Mouse (Mus musculus) kidney, adult 18-20 months (tissue): ENCODE data around the gene Dhx40.
"Not testable (repeated sequence)": the region's sequence is repeated elsewhere in the genome, so short reads cannot be mapped to it uniquely, and the experiment has no call there.

ENCODE experiments used
- DNase-seq: peaks from one replicate; pipeline ENCODE4 v3.0.0; 2021

The Dhx40 gene

DNA sequence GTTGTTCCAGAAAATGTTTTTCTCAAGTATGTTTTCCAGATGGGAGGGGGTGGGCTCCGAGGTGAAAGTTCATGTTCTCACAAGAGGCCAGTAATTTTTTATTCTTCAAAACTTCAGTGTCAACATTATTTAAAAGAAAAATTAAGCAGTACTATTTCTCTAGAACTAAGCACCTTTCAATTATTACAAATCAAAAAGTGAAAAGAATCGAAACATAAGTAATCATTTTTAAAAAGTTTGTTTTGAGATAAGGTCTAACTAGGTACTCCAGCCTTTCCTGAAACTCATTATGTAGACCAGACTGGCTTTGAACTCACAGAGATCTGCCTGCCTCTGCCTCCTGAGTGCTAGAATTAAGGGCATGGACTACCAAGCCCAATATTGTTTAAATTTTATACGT, 8.7 kb upstream of the Dhx40 start:
- DNase-seq: not testable (repeated sequence)

DNA sequence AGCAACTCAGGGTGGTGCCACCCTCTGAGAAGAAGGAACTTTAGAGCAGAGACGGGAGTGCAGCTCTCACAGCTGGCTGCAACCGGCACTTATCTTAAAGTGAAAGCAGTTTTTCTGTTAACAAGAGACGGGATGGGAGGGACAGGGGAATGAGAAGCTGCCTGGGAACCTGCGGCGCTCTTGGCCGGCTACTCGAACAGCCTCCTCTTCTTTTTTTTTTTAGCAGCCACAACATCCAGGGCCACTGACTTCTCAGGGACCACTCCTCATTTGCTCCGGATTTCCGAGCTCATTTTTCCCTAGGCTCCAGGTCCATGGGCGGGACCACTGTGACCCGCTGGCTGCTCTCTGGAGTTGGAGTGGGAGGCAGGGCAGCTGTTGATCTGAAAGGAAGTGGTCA, 6.9 kb upstream of the Dhx40 start:
- DNase-seq: not testable (repeated sequence)

DNA sequence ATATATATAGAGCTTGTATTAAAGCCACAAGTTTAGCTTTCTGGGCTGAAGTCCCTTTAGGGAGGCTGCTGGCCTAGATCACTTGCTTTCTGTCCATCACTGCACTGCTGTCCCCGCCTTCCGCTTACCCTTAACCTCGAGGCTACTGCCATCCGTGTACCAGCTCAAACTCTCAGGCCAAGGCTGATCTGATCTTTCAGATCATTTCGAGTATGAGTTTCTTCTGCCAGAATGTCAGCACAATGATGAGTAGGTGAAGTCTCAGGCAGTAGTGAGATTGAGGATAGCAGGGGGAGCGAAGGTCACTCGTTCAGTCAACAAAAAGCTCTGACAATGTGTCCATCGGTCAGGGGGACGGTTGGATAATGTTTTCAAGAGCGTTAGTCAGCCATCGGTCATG, 5.7 kb upstream of the Dhx40 start:
- DNase-seq: not testable (repeated sequence)

DNA sequence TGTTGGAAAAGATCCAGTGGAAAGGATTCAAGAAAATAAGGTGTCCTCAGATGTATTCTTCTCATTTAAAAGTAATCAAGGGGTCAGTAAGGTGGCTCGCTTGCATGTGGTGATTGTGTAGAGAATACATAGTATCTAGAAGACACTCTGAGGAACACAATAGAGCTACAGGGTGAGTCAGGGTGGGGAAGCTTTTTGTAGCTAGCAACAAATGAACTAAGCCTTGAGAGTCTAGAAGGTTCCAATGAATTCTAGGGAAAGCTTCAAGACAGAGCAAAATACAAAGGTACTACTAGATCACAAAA, 3.7 kb upstream of the Dhx40 start:
- no peak for DNase-seq

DNA sequence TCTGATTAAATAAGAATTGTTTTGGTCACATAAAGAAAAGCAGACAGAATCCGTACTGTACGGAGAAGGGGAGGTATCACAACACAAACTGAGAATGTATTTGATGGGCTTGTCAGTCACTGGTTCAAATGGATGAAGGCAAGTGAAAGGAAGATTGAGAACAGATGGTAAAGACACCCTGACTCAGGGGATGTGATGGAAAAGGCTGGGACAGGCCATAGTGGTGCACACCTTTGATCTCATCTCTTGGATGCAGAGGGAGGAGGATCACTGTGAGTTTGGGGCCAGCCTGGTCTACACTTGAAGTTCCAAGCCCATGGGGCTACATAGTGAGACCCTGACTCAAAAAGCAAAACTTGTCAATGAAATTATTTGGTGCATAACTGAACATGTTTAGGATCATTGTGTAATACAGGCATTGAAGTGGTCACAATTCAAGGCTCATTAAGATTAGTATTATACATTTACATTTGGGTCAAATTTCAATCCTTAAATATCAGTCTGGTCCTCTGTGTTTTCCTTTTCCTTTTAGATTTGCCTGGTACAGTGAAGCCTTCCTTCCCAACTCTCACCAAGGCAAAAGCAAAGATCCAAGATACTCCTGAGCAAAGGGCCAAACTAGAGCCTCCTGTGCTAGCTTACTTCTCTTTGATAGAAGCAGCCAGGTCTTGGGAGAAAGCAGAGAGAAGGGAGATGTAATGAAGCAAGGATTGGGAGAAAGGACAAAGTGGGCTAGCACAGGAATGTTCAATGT, 3.2 kb upstream of the Dhx40 start:
- no peak for DNase-seq

DNA sequence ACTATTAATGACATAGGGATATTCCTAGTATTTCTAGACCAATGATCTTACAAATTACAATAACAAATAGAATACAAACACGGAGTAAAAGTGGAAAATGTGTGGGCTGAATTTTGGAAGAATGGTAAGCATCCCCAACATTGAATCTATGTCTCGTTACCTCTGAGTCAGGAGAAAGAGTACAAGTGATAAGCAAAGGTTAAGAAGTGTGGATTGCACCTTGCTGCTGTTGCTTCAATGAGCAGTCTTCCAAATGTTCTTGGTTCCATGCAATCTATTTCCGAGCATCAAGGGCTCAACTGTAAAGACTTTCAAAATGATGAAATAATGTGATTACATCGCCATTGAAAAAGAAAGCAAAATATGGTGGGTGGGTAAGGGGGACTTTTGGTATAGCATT, 2.3 kb upstream of the Dhx40 start:
- DNase-seq: no peak

DNA sequence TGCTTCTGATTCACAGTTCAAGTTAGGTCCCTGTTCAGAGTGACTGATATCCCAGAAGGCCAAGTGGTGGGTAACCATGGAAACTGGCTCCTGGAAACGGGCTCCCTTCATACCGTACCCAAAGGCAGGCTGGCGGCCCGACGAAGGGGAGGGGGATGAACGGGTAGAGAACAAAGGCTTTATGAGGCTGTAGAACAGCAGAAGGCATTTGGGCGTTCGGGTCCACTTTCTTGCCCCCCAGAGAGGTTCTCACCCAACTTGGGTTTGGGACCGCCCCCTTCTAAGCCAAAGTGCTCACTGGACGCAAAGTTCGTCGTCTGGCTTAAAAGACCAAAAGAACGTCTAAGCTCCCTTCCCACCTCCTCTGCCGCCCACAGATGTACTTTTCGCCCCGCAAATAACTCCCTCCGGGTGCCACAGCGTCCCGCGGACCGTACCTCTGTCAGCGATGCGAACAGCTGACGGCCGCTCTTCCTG, 507 bp downstream of the Dhx40 start:
- DNase-seq: peak; percentile 64

DNA sequence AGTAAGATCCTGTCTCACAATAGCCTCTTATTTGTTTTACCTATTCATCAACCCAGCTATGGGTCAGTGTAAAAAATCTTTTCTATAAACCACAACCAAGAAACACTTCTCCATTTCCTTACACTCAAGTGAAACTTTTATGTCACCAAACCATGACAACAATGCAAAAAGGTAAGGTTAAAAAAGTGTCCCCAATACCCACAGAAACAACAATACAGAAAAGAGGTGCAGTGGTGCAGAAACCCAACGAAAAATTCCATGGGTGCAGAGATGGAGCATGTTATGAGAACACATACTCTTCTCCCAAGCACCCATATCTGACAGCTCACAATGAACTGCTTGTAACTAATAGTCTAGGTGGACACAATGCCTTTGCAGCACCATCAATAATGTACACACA, 13.4 kb downstream of the Dhx40 start:
- DNase-seq: no peak

DNA sequence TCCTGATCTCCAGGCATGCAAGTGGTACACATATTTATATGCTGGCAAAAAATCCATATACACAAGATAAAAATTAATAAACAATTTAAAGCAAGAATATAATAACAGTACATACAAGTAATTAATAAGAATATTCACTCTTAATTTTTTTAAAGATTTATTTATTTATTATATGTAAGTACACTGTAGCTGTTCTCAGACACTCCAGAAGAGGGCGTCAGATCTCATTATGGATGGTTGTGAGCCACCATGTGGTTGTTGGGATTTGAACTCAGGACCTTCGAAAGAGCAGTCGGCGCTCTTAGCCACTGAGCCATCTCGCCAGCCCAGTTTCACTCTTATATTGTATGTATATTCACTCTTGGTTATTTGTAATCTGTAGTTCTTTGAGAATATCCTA, 20.1 kb downstream of the Dhx40 start:
- DNase-seq: not testable (repeated sequence)

DNA sequence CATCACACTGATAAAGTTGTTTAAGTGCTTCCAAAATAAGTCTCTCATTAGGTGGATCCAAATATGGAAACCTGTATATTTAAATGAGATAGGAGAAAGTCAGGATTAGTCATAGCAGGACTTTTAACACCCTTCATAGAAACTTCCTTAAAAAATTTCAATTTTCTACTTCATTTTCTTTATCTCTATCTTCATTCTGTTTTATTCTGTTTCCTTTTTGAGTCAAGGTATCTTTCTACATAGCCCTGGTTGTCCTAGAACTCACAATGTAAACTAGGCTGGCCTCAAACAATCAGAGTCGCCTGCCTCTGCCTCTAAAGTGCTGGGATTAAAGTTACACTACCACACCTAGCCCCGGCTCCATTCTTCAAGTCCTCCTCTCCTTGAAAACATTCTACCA, 21.8 kb downstream of the Dhx40 start:
- no peak for DNase-seq

DNA sequence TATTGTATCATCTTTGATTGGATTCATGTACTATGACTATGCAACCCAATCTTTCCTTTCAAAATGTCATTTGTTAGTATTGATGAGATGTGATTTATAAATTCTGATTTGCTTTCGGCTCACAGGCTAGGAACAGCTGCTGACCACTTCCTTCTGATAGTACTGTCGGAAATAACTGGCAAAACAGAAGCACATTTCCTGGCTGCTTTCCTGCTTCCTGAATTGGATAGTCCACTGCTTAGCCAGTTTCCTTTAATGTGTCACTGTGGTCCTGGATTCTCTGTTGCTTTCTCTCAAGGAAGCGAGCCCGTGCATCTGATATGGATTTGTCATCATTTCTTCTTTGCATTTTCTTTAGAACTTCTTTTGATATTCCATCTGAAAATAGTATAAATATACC, 37.7 kb downstream of the Dhx40 start:
- no peak for DNase-seq

DNA sequence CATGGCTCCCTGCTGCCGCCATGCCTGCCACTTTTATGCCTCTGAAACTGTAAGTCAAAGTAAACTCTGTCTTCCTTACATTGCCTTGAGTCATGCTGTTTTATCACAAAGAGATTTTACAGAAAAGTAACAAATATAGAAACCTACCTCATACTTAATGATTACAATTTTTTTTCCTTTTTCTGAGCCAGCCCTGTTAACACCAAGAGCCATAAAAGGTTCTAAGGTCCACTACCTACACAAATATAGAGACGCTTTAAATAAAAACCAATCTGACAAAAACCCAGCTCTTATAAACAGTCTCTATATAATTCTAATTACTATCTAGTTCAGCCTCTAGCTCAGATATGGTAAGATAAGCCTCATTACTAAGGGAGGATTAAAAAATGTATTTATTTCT, 43.0 kb downstream of the Dhx40 start:
- no peak for DNase-seq

DNA sequence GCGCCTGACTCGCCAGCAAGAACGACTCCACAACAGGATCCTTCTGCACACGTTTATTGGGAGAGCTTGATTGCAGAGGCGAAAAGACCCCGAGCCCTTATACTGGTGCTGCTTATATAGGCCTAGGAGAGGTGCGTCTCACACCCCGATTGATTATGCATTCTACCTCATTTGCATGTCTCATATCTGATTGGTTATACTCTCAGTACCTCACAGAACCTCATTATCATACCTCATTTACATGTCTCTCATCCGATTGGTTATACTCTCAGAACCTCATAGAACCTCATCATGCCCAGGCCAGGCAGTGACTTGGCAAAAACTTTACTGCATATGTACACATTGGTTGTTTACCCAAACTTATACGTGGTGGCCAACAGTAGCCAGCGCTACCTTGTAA, 44.4 kb downstream of the Dhx40 start:
- DNase-seq: not testable (repeated sequence)

DNA sequence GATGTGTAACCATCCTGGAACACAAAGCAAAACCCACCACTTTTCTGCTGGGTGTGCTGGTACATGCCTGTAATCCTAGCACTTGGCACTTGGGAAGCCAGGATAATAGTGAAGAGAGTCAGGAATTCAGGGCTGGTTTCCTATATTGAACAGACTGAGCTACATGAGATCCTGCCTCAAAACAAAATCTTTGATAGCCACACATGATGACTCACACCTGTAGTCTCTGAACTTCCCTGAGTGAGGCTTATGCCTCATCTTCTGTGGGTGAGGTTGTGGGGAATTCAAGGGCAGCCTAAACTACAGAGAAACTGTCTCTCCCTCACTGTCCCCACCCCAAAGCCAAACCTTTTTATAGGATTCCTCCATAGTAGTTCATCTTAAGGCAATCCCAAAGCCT, 47.2 kb downstream of the Dhx40 start:
- no peak for DNase-seq

DNA sequence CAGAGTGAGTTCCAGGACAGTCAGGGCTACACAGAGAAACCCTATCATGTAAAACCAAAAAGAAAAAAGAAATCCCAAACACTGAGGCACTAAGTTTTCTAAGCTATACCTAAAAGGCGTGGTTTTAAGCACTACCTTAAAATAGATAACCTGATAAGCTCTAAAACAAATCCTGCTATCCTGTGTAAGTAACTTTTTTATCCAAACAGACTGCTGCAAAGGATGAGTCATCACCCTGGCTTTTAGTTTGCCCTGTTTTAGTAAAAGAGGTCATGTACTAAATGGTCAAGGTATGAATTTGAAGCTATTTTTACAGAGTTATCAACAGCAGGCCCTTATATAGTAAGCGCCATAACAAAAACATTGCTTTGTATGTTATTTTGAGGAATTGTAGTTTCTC, 47.7 kb downstream of the Dhx40 start:
- no peak for DNase-seq

DNA sequence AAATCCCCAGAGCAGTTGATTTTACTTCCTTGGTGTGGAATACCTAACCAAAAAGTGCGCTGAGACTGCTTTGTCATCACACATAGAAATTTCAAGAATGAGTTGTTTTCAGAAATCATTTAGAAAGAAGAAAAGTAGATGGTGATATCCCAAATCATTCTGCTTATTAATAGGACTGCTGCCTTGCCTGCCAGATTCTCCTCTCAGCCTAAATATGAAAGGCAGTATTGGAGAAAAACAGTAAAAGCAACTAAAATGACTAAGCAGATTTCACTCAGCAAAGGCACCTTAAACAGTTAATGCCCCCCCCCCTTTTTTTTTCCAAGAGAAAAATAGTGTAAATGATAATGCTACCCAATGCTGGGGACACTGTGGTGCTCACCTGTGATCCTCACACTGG, 48.3 kb downstream of the Dhx40 start:
- DNase-seq: no peak

DNA sequence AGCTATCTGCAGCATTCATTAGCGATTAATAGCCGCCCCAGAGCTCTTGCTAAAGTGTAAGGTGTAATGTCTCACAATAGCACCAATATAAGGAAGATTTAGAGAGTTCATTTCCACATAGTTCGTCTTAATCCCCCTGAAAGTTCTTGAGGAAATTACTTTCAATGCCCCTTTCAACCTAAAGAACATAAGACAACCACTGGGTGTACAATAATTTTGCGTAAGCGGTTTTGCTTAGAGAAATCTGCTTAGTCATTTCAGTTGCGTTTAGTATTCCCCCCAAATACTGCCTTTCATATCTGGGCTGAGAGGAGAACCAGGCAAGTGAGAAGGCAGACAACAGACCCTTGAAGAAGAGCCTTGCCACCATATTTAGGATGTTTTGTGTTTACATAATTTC, 49.0 kb downstream of the Dhx40 start:
- DNase-seq: no peak

DNA sequence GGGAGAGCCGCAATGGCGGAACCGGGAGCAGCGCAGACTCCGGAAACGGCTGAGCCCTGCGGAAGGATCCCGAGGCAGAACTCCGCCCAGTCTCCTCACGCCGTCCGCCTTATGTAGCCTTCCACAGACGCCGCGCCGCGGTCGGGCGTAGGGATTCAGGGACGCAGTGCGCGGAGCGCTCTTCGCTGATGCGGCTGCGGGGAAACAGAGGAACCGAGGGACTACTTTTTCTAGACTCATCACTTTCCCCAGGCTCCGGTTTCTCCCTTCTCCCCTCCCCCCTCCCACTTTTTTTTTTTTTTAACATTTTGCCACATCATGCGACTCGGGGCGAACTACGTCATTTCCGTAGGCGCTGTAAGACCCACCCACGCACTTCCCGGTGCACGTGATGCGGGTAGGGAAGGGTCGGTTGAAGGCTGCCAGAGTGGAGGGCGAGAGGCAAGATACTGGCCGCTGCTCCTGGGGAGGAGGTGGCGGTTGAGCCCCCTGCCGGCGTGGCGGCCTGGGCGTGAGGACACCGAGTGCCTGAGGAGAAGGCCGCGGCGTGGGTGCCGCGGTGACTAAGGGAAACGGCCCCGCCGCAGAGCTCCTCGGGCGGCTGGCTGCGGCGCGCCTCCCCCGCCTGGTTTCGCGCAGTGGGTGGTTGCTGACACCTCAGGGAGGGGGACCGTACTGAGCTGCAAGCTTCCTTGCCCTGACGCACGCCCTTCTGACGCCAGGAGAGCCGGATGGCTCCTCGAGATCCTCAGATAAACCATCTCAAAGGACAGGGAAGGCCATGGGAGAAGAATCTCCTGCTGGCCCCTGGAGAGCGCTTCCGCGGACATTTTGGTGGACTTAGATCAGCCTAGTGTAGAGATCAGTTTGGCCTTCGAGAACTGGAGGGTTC, 49.8 kb downstream of the Dhx40 start, which contains the start of gene Cltc:
Gene Cltc, minus strand, starts transcription at position 86 of the 892 bp plus-strand sequence.
- DNase-seq: peak; percentile 97

DNA sequence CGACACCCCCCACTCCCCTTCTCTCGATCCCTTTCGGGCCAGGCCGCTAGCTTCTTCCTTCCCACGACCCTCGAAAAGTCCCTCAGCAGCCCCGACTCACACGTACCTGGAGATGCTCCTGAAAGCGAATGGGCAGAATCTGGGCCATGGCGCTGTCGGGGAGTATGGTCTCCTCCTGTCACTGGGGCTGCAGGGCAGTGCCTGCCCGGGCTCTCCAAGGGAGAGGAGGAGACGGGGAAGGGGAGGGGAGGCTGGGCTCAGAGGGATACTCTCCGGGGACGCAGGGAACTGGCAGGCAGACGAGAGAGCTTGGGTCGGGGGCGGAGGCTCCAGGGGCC, 50.4 kb downstream of the Dhx40 start:
- DNase-seq: no peak

DNA sequence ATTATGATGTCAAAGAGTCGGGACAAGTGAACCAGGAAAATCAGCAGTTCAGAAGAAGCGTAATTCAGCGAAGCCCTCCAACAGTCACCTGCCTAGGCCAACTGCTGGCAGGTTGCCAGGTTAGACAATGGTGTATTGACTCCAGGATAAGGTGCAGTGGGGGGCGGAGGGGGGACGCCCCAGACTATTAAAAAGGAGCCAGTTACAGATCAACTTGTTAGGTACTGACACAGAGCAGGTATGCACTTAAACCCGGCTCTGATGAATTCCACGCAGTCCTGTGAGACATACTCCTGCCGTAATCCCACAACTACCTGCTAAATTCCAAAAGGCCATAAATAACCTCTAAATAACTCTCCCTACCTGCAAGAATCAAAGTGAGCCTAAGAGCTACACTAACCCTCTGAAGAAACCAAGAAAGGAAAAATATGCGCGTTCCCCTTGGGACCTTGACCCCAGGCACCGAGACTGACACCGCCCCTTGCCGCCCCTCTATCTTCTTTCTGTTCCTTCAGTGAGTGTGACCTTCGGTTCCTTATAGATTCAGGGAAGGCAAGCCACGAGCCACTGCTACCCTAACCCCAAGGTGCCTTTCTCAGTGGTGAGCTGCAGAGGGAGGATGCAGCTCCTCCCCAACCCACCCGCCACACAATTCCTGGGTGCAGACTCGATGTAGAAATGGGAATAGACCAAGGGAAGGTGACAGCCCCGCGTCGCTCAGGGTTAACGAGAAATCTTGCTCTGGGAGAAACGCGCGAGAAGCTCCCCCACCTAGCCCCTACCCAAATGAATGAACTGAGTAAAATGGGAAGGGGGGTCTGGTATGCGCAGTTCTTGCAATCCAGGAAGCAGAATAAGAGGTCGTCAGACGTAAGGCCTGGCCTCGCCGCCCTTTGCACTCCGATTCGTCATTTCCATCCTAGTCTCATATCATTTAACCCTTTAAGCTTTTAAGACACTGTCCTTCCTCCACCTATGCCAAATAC, 51.1 kb downstream of the Dhx40 start:
- DNase-seq: peak; percentile 58

DNA sequence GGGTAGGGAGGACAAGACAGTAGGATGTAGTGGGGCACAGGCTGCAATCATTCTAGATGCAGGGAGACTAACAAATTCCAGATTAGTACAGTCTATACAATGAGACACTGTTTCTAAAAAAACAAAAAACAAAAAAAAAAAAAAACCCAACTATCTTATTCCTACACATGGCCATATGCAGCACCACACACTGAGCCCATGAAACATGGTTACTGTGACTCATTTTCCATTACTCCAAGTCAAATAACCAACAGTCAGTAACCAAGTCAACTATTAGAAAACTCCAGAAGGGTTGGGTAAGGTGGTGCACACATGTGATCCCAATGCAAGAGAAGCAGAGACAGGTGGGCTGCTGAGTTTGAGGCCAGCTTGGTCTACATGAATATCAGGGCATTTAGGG, 55.1 kb downstream of the Dhx40 start:
- DNase-seq: no peak

DNA sequence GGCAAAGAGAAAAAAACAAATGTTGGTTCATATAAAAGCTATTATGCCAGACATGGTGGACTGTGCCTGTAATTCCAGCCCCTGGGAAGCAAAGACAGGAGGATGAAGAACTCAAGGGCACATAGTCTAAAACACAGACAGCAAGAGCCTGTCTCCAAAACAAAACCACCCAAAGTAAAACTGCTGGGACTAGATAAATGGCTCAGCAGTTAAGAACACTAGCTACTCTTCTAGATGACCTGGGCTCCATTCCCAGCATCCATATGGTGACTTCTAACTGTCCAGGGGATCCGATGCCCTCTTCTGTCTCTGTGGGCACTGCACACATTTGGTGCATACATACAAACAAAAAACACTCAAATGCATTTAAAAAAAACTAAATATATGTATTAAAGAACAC, 56.5 kb downstream of the Dhx40 start:
- DNase-seq: no peak

DNA sequence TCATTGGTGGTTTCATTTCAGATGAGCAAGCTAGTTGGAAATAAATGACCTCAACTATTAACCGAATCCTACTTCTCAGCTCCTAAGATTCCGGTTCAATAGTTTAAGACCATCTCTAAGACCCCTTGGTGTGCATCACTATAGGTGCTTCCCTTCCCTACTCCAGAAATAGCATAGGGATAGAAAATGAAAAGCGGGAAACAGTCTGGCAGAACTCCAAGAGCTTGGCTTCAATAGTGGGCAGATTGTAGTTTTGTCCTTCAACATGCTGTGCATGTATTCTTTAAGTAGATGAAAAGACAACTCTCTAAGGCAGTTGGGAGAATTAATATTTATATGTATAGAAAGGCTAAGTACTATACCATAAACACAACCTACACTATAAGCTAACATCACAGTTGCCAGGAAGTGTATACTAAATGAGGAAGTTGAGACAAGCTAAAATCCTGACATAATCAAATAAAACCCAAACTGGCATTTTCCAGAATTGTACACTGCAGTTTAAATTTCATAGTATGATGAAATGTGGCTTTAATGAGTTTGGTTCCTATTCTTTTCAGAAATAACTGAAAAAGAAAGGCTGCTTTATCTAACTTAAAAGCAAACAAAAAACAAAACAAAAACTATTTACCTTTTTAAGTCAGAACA, 57.6 kb downstream of the Dhx40 start:
- DNase-seq: no peak
